Mouse (Mus musculus) lung, adult 2 months (tissue): ENCODE measurements around the gene Kntc1.

ENCODE experiments used
- CTCF ChIP-seq: fragments of 200-500 bp; IDR thresholded peaks from 2 replicates; pipeline ENCODE4 v1.5.1; 2011; ENCODE audit warnings: mild to moderate bottlenecking, low read length, control low read depth; ENCODE audit not compliant: insufficient read depth
- POLR2A ChIP-seq: fragments of 200-500 bp; IDR thresholded peaks from 2 replicates; pipeline ENCODE4 v1.6.1; 2011; ENCODE audit warnings: low read depth, mild to moderate bottlenecking, control low read depth, low read length, borderline replicate concordance; ENCODE audit errors: extremely low read depth

GRCm38 (mm10) chr5:123827659-123828091 is 78.2 kb downstream of the Kntc1 start:
- no peak for TF ChIP-seq POLR2A
- peak; percentile 33 for TF ChIP-seq CTCF
